Mouse (Mus musculus): Measurements from ENCODE around the gene Galm. TPM values are rescaled to one million over a fixed set of nuclear protein-coding genes. Genes with fewer than 3 reads are reported as not detected.
A peak's percentile ranks its signal among the peaks of the same experiment; 100 is the strongest.
"Not testable (repeated sequence)": the region's sequence is repeated elsewhere in the genome, so short reads cannot be mapped to it uniquely, and the experiment has no call there.

The Galm gene
- total RNA-seq, 2 experiments from 2014 or later, result 1.7 to 2.4 TPM

DNA sequence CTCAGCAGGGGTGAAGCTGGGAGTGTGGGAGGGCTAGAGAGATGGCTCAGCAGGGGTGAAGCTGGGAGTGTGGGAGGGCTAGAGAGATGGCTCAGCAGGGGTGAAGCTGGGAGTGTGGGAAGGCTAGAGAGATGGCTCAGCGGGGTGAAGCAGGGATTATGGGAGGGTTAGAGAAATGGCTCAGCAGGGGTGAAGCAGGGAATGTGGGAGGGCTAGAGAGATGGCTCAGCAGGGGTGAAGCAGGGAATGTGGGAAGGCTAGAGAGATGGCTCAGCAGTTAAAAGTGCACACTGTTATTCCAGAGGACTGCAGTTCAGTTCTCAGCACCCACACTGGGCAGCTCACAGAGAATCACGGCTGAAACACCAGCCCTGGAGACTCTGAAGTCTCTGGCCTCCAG is 26.4 kb downstream of the Galm start:
- DNase-seq, result no peak
- intact Hi-C loops (cut with DNase I; ENCODE audit: low total_unique reads), result no loop called here

DNA sequence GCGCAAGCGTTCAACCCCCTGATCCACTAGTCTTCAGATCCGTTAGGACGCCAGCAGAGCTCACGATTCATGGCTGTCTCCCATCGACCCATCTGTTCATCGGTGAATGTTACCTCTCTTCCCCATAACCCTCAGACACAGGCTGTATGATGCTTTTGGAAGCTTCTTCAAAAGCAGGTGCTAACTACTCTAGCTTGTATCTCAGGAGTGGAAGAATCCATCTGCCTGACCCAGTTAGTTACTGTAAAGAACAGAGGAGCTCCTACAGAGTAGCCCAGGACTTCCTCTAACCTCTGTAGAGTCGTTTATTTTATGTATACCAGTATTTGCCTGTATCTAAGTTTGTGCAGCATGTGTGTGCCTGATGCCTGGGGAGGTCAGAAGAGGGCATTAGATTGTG is 29.6 kb downstream of the Galm start:
- DNase-seq, result no peak
- intact Hi-C loops (cut with DNase I; ENCODE audit: low total_unique reads), result no loop called here

DNA sequence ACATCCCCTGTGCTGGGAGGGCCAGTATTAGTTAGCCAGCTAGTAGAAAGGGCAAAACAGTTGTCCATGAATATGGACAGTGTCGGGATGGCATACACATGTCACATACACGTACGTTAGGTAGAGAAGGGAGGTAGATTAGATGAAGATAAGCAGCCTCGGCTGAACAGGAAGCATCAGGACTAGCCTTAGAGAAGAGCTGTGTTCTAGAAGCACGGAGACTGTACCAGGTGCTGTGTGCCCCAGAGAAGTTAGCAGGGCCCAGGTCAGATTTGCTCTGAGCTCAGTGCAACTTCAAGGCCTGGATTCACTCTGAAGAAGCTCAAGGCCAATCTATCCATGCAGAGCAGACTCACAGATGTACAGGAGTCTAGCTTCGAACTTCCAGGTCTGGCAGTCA is 30.2 kb downstream of the Galm start:
- intact Hi-C loops (cut with DNase I; ENCODE audit: low total_unique reads), result no loop called here
- no peak for DNase-seq

DNA sequence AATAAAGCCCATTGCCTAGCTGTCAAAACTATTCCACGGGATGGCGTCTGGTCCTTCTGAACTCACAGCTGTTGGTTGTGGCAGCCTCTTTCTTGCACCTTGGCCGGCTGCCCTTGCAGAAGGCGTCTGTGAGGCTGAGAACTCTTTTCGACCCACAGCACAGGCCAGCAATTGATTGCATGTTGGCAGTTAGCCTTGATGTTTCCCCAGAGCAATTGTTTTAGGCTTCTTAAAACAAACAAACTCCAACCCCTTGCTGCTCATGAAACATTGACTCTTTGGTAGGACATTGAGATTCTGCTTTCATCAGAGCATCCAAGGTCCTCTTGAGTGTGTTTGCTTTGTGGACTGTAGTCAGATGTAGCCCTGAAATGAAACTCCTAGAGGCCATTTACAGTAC is 33.2 kb downstream of the Galm start:
- intact Hi-C loops (cut with DNase I; ENCODE audit: low total_unique reads), result no loop called here
- DNase-seq, result peak; percentile 86

DNA sequence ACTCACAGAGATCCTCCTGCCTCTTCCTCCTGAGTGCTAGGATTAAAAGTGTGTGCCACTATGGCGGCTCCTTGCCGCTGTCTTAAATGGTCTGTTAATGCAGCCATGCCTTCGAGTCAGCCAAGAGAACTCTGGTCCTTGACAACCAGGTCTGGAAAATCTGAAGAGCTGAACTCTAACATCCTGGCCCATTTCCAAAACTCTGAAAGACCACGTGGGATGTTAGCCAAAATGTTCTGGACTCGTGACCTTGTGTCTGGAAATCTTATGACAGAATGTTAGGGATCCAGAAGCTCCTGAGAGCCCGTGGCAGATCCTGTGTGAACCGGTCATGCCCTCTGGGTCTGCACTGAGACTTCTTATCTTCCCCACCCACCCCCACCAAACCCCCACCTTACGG is 36.7 kb downstream of the Galm start:
- DNase-seq, result no peak
- intact Hi-C loops (cut with DNase I; ENCODE audit: low total_unique reads), result no loop called here

DNA sequence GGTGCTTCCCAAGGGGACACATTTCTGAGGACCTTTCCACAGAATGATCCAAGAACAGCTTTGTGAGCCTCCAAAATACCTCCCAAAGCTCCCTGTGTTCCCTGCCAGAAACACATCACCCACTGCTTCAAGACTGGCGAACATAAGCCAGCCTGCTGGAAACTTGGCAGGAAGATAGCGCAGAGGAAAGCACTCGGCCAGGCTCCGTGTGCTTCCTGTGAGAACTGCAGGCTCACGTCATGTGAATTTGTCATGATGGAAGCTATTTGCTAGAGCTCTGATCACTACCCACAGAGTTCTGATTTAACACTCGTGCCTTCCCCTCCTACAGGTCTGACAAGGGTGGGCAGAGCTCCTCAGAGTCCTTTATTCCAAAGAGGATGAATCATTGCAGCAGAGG is 38.5 kb downstream of the Galm start:
- intact Hi-C loops (cut with DNase I; ENCODE audit: low total_unique reads), result no loop called here
- DNase-seq, result peak; percentile 42

DNA sequence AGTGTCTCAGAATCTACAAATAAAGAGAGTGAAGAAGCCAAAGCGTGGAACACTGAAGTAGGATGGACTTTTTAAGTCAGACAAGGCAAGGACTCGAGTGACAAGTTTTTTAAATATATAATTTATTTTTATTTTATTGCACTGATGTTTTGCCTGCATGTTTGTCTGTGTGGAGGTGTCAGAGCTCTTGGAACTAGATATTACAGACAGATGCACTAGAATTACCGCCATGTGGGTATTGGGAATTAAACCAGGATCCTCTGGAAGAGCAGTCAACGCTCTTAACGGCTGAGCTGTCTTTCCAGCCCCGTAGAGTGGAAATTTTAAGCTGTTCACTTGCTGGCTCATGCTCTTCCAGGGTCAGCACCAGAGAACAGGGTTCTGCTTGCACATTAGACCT is 39.1 kb downstream of the Galm start:
- DNase-seq, result no peak
- intact Hi-C loops (cut with DNase I; ENCODE audit: low total_unique reads), result no loop called here

DNA sequence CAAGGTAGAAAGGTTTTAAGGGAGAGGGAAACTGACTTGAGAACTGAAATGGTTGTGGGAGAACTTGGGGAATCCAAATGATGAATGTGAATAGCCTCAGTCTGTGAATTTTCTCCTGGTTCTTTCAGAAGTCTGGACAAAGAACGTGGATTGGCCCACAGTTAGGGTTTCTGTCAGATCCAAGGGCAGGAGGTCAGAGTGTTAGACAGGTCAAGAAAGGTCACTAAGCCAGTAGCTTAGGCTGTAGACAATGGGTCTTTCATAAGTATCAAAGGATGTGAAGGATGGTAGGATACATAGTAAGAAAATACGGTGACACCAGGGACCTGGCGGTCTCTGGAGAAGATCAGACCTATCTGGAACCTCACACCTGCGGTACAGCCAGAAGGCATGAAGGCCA is 40.2 kb downstream of the Galm start:
- intact Hi-C loops (cut with DNase I; ENCODE audit: low total_unique reads), result no loop called here
- no peak for DNase-seq

DNA sequence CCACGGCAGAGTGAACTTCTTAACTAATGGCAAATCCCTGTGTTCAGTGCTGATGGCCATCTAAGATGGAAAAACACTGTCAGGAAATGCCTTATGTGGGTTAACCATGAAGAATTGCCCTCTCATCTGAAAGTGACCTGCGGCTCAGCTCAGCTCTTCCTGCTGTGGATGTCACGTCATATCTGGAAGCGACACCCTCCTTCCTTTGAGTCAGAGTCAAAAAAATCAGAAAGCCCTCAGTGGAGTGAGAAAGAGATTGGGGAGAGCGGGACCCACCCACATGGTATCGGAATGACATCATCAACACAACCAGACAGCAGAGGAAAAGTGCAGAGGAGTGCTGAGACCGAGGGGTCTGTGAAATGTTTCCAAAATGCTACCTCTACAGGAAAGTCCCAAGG is 40.6 kb downstream of the Galm start:
- intact Hi-C loops (cut with DNase I; ENCODE audit: low total_unique reads), result no loop called here
- no peak for DNase-seq

DNA sequence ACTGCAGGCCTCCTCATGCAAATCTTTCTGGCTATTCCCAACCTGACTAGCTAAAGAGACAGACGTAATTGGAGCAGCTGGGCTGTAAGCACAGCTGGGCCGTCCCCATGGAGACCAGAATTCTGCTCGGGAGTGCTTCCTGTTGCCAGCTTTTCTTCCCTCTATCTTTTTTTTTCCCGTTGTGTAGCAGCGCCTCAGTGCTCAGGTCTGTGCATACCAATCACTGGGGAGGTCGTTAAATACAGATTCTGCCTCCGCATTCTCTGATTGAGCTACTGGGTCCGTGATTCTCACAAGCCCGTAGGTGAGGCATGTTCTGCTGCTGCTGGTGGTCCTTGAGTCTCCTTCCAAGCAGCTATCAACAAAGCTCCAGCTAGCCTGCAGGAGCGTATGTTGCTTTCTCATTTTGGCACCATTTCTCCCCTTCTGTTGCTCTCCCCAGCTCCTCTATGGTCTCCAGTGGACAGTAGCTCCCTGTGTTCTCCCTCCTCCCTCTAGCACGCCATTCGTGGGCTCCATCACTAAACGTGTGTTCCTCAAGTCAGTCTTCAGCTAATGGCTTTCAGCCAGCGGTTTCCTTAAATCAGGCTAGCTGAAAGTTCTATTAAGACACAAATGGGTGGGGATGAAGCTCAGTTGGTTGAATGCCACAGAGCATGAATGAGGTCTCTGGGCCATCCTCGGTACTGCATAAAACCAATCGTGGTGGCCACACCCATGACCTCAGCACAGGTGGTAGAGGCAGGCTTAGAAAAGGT is 41.3 kb downstream of the Galm start:
- intact Hi-C loops (cut with DNase I; ENCODE audit: low total_unique reads), result no loop called here
- DNase-seq, result peak; percentile 44

DNA sequence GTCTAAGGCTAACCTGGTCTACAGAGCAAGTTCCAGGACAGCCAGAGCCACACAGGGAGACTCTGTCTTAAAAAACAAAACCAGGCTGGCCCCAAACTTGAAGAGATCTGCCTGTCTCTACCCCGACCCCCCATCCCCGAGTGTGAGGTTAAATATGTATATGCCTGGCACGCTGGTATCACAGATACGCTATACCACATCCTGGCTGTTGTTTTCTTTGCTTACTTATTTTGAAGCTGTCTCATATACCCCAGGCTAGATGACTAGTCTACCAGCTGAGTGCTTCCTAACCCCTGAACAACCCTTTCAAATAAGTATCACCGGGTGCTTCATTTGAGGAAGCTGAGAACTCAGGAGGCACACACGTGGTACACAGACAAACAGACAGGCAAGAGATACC is 42.5 kb downstream of the Galm start:
- intact Hi-C loops (cut with DNase I; ENCODE audit: low total_unique reads), result no loop called here
- DNase-seq, result no peak

DNA sequence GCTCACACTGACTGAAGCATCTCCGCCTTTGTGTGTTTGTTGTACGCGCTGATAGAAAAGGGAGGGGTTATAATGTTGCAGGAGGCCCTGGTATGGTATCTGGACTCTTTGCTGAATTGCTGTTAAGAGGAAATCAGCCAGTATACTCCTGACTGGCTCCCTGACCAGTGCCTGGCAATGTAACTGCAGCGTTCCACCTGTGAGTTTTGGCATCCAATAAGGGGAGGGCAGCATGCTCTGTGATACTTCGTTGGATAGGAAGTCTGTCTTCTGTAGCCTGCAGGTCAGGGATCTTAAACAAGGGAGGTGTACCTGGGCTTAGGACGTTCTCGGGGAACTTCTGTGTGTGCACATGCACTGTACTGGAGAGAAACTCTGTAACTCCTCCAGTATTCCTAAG is 43.7 kb downstream of the Galm start:
- intact Hi-C loops (cut with DNase I; ENCODE audit: low total_unique reads), result no loop called here
- no peak for DNase-seq

DNA sequence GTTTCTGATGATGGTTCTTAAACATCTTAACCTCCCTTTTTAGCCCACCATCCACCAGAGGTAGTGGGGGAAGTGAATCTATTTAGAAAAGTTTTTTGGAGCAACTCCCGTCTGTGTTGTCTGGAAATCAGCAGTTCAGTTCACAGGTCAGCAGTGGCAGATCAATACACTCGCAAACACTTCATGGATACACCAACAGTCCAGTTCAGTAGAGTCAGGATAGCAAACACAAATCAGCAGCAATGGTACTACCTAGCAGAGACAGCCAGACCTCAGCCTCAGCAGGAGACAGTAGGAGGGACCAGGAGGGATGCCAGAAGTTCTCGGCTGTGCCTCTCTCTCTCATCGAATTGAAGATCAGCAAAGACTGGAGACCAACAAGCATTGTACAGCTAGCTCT is 44.7 kb downstream of the Galm start:
- intact Hi-C loops (cut with DNase I; ENCODE audit: low total_unique reads), result no loop called here
- DNase-seq, result no peak

DNA sequence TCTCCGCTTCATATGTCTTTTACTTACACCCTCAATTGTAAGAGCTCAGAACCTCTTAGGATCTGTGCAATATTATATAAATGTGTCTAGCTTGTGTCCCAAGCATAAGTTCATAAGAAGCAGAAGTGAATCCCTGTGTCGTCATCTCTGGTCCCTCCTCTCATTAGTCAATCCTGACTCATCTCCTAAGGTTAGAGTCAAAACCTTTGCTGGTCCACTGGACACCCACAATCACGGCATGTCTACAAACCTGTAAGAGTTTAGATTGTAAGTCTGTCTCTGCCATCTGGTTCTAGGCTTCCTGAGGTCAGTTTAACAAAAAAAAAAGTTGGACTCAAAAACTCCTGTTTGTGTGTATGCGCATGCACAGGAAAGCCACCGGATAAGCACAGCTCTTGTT is 45.5 kb downstream of the Galm start:
- DNase-seq, result no peak
- intact Hi-C loops (cut with DNase I; ENCODE audit: low total_unique reads), result no loop called here

DNA sequence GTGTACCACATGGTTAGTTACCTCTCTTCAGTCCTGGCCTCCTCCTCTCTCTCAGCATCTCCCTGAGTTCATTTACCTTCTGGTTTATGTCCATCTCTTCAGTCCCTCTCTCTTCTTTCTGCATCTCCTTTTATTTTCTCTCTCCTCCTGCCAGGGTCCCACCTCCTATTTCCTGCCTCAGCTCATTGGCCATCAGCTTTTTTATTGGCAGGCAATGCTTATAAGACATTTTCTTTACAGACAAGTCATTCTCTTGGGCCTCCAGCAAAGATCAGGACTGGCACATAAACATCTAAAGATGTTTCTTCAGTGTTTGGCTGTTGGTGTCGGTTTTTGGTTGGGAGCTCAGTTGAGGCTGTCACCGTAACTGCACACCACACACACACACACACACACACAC is 46.4 kb downstream of the Galm start:
- DNase-seq, result no peak
- intact Hi-C loops (cut with DNase I; ENCODE audit: low total_unique reads), result no loop called here

DNA sequence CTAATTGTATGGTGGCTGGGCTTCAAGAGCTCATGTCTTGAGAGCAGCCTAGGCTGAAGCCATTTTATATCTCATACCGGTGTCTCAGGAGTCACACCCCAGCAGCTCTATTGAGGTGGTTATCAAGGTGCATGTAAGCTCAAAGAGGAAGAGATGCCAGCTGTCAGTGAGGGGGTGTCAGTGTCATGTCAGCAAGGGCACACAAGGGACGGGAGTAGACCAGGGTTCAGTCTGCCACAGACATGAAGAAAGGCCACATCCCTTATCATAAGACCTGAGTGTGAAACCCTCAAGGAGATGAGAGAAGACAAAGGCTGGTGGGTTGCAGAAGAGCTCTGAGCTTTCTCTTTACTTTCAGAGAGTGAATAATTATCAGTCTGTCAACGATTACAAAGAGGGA is 46.9 kb downstream of the Galm start:
- intact Hi-C loops (cut with DNase I; ENCODE audit: low total_unique reads), result no loop called here
- DNase-seq, result no peak

DNA sequence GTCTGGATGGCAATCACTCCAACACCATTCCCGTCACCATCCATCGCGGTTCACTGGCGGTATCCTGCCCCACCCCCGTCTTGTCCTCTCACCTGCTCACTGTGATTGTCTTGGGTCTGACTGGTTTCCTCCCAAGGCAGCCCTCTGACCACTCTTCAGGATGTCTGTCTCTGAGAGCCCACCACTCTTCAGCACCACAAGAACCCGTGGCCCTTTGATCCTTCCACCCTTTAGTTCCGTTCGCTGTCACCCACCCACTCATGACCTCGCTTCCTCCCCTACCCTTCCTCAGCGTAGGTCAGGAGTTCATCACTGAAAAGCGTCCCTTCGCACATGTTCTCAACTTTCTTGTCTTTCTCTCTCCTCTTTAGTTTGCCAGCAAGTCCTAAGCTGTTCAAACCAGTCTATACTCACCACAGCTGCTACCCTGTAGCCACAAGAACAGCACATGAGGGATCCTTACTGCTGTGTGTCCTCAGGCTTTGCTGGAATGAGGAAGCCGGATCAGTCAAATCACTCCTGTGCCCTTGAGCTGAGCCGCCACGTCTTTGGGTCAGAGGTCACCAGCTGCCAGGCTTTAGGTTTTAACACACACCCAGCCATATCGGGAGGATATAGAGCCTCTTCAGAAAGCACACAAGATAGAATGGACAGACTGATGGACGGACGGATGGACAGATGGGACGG is 47.6 kb downstream of the Galm start:
- intact Hi-C loops (cut with DNase I; ENCODE audit: low total_unique reads), result no loop called here
- DNase-seq, result no peak

DNA sequence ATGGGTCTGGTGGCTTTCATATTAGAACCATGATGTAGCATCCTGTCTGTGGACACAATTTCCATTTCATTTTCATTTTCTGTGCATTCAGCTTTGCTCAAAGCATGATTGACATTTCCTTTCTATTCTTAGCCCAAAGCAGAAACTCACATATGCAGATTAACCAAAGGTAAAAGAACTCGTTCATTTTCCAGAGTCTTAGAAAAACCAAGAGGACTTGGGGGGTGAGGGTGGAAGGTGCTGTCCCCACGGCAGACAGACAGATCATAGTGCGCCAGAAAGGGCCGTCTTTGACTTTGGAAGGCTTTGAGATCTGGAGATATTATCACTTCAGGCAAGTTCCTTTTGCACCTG is 48.1 kb downstream of the Galm start:
- intact Hi-C loops (cut with DNase I; ENCODE audit: low total_unique reads), result no loop called here
- no peak for DNase-seq

DNA sequence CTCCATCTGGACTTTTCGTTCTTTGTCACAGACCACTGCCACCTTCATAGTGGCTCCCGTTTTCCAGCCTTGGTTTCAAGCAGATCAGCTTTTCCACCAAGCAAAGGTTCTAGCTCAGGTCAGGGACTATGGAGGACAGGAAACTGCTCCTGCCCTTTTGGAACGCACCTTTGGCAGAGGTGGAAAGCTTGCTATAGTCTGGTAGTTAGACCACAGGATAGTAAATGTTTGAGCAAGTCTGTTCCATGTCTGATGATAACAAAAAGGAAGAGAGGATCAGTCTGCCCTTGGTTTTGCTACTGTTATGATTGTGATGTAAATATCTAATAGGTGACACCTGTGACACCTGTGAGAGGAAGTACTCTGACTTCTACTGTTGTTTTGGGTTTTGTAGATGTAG is 48.7 kb downstream of the Galm start:
- intact Hi-C loops (cut with DNase I; ENCODE audit: low total_unique reads), result no loop called here
- no peak for DNase-seq

DNA sequence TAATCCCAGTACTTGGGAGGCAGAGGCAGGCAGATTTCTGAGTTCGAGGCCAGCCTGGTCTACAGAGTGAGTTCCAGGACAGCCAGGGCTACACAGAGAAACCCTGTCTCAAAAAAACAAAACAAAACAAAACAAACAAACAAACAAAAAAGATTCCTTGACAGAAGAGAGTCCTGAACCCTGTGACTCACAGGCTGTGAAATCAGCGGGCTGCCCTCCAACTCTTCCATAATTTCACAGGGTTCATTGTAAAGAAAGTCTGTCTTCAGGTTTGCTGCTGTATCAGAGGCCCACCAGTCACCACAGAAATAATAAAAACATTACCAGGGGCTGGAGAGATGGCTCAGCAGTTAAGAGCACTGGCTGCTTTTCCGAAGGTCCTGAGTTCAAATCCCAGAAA is 51.6 kb downstream of the Galm start:
- DNase-seq; intact Hi-C loops (cut with DNase I; ENCODE audit: low total_unique reads): not testable (repeated sequence)

DNA sequence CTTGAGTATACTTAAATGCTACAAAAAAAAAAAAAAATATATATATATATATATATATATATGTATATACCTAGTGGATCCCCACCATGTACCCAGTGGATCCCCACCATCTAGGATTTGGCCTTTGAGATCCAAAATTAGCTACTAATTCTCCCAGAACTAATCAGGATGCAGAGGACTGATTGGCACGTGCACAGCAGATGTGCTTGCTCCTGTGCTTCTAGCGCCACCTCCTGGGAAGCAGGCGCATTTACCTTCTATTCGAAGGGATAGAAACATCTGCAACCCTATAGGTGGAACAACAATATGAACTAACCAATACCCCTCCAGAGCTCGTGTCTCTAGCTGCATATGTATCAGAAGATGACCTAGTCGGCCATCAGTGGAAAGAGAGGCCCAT is 52.7 kb downstream of the Galm start:
- DNase-seq, result peak; percentile 80
- intact Hi-C loops (cut with DNase I; ENCODE audit: low total_unique reads), result loop anchor here (10.0 kb wide), 2 partner anchors 165 to 315 kb away; no protein-coding TSS in a partner anchor
